Mouse (Mus musculus) heart, adult 8-10 months (tissue): ENCODE measurements around the gene Usp7. TPM values are rescaled to one million over a fixed set of nuclear protein-coding genes. Genes with fewer than 3 reads are reported as not detected.

ENCODE experiments used
- DNase-seq: peaks from one replicate; pipeline ENCODE4 v3.0.0; 2022; ENCODE audit warnings: low spot score
- total RNA-seq, 4 experiments: library from RNA; stranded (reverse); gene quantifications; 2 replicates each; pipeline ENCODE4 v1.2.4; 2022

Gene Usp7
- total RNA-seq, 4 experiments from 2014 or later, result 42.9 to 59.2 (median 48.1) TPM

DNA sequence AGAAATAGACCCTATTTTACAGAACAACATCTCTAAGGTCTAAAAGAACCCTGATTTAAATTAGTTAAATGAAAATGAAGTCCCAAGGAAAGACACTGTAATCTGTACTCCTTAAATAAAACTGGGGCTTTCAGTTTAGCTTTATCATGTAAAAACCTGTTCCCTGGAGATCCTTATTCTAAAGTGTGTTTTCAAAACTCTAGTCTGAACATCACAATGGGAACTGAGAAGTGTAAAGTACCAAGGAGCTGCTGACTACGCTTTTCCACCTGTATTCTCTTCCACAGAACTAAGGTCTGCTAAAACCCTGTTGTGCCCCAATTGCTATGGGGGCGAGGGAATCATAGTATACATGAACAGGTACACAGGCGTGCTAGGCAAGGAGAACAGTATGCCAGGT is 68.1 kb downstream of the Usp7 start:
- DNase-seq, result no peak

DNA sequence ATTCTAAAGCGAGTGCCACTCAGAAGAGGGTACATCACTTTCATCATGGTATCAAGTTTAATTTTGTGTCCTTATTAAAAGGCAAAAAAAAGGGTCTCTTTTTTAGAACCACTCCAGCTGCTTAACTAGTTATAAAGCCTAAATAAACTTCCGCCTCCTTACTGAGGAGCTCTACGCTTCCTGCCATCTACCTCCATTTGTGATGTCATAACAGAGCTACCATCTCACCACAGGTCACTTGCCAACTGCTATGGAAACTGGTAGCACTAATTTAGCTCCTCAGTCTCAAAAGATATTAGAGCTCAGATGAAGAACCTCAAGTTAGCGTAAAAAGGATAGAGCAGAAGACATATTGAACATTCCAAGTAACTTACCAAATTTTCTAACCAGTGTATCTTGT is 71.7 kb downstream of the Usp7 start:
- DNase-seq, result no peak

DNA sequence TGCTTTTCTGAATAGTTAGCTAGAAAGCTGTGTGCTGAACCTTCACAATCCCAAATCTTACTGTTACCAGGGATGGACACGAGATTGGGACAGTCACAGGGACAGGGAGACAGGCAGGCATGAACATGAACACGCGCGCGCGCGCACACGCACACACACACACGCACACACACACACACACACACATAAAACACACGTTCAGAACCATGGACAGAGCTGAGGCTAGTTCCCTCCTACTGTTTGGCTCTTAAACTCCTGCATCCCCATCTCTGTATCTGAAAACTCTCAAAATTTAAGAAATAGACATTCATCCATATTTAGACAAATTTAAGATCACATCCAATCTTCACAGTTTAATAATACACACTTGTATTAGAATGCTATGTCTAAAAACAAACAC is 74.4 kb downstream of the Usp7 start:
- no peak for DNase-seq

DNA sequence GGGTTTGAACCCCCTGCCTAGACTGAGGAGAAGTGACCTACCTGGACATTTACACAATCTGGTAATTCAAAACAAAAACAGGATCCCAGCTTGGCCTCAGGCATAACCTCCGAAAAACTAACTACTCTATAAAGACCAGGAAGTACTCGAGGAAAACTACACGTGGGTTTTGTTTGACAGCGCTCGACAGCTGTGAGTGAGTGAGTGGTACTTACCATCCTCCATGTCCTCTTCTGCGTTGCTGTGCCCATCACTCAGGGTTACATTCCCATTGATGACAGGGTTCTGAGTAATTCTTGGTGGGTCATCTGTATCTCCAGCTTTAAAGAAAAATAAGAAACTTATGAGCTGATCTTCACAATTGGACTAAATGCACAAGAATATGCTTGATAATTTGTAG is 75.8 kb downstream of the Usp7 start:
- DNase-seq, result no peak

DNA sequence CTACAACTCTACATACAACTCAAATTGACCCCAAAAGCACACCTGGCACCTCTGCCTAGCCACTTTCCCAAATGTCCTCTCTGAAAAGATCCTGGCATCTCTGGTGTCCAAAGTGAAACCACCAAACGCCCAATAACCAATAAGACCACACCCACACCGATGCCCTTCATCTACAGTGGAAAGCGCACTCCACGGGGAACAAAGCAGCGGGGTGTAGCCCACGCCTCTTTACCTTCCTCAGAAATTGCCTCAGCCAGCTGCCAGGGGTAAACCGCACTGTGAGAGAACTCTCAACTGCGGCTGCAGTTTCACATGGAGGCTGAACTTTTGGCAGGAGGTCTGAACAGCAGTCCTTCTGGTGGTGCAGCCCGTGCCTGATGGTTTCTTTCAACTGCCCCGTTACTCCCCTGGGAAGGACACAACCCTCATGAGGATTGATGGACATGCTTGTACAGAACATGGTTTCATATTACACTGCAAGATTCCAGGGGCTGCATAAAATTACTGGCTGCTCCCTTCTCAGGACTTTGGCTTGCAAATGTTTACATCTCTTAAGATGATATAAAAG is 76.5 kb downstream of the Usp7 start:
- peak; percentile 35 for DNase-seq

DNA sequence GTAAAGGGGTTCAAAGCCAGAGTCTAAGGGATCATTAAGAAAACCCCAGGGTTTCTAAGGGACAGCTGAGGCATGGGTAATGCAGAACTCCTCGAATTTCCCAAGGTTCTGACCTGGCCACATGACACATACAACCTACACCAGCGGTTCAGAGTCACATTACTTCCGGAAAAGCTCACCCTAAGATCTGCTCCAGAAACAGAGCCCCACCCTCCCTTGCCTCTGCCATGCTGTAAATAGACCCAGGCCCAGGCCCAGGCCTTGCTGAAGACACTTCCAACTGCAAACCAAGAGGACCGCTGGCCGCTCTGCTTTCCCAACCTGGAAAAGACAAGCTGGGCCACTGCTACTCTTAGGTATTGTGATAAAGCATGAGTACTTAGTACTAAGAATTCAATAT is 77.3 kb downstream of the Usp7 start:
- DNase-seq, result no peak

DNA sequence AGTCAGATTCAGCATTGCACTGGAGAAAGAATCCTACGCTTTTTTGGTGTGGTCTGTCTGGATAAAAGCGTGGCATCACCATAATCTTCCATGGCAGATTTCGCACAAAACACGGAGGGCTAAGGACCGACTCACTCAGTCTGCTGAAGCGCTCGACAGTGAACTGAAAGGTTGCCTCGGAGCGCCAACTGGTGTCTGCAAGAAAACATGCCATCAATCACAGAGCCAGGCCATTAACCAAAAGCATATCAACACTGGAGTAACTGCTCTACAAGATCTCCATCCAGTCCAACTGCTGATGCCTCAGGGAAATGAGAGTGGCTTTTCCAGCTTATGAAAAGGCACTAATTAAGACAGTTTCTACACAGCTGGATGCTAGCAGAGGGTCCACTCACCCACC is 80.1 kb downstream of the Usp7 start:
- no peak for DNase-seq

DNA sequence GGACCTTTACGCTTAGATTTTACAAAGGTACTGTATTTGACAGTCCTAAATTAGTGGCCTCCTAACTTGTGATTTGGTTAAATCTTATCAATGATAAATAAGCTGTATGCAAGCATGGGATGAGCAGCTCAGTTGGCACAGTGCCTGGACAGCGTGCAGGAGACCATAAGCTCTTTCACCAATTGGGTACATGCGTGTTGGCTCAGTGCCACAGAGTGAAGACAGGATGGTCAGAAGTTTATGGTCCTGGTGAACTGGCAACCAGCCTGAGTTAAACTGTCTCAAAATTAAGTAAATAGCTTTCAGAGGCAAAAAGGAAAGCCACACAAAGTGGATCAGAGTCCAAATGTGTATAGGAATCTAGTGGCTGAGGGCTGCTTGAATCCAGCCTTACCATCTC is 91.5 kb downstream of the Usp7 start:
- DNase-seq, result no peak

DNA sequence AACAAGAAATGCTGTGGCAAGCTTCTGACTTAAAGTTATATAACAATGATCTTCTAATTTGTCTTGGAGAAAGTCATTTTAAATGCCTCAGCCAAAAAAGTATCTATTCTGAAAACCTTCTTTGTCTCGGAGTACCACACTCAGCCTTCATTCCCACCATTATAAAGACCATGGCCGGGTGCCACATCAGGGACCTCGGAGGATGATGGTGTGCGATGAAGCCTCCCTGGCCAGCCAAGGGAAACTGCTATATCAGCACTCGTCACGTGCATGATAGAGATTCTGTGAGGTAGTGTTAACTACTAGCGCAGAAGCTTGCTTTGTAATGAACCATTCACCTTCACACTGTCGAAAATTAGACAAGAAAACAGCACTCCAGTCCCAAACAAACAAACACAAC is 92.6 kb downstream of the Usp7 start:
- no peak for DNase-seq

DNA sequence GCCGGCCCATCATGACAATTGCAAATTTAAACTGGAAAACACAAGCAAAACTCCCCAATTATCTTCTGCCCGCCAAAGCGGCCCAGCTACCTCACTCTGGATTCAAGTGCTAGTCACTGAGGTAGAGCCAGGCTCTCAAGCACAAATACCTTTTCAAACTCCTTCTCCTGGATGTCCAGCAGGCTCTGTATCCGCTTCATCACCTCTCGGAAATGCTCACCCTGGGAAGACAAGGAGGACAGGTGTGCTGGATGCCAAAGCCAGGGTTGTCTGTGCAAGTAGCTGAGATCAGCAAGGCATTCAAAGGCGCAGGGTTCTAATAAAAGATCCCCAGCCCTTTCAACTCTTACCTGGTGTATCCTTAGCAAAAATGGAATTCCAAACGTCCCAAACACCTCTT is 100.9 kb downstream of the Usp7 start:
- DNase-seq, result no peak

DNA sequence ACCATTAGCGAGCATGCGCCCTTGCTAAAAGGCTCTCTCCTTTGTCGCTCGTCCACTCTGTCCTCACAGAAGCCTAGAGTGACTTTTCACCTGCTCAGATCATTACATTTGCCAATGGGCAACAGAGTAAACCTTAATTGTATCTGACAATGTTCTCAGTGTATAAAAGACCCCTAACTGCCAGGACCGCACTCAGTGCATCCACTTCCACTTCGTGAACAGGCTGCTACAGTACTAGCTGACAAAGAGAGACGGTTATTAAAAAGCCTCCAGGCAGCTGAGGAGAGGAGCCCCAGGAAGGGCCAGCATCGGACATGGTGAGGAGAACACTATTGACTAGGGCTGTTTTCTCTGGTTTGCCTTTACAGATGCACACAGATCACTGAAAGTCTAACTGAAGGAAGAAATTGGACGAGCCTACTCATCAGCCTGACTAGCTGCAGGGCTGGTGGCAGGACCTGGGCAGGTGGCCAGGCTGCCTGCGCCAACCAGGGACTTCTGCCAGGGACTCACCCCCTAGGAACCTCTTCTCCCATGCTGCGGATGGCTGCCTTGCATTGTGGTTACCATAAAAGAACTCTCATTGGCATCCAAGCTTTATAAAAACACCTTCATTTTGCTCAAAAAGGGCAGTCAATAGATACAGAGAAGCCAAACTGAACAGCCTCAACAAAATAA is 102.0 kb downstream of the Usp7 start:
- DNase-seq, result peak; percentile 46

DNA sequence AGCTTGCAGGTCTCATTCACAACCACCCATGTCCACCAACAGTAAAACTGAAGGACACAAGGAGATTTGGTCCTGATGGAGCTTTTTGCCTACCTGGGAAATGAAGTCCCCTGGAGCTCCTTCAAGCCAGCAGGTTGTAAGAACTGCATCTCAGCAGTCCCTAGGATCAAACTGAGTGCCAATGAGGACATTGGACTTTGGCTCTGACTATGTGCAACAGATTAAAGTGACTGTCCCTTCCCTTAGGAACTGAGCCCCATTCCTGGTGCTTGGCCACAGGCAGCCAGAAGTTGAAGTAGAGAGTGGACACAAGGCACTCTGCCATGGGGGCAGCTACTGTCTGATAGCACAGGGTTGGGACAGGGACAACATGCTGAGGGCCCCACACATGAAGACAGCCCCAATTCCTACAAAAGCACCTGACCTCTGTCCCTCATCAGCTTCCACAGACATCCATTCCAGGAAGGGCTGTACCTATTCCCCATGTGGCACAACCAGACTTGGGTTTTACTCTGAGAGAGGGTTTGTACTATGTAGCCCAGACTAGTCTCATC is 104.5 kb downstream of the Usp7 start:
- no peak for DNase-seq

DNA sequence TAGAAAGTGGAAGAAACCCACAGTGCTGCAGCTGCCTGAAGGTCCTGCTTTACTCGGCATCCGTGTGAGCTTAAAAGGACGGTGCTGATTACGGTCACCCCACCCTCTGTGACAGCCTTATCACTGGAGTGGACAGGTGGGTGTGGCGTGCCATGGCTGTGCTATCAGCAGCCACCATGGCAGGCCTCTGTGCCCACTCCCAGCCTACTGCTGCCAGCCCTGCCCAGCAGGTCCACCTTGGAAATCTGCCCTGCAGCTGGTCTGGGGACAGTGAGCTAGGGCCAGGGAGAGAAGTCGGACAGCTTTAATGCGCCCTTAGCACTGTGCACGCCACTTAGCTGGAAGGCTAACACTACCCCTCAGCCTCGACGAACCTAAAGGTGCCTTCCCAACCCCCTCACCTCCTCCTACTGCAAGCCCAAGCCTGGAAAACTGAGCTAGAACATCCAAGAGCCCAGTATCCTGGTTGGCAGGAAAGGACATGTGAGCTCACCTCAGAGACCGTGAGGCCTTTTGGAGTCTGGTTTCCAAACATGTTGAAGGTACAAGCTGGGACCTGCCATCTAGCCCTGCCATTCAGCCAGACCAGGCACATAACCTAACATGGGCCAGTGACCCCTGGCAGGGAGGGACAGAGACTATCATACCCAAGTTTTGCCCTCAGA is 105.1 kb downstream of the Usp7 start:
- no peak for DNase-seq

DNA sequence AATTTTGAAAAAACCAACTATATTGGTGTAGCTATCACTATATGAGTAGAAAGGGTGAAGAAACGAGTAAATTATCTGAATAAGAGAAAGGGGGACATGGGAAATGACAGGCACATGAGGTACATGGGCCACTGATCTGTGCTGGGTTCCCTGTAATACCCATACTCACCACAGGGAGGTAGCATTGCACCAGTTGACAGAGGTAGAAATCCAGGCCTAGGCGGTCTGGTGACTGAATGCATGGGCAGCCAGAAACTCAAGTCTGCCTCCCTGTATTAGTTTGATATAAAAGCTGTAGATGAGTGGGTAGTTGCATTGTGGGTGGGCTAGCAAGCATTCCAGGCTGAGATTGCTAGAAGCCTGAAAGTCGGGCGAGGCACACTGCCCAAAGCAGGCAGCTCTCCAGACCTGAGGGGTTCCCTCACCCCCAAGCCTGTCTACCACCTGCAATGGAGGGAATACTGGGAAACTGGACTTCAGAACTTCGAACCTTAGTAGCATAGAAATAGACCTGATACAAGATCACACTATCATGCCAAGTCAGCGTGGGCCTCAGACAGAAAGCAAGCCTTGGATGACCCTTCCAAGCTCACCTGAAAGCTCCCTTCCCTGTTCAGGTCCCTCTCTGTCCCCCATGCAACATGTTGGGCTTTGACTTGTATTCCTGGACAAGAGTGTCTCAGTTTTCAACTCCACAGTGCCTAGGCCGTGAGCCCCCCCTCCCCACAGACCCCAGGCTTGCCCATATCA is 105.8 kb downstream of the Usp7 start:
- DNase-seq, result peak; percentile 80

DNA sequence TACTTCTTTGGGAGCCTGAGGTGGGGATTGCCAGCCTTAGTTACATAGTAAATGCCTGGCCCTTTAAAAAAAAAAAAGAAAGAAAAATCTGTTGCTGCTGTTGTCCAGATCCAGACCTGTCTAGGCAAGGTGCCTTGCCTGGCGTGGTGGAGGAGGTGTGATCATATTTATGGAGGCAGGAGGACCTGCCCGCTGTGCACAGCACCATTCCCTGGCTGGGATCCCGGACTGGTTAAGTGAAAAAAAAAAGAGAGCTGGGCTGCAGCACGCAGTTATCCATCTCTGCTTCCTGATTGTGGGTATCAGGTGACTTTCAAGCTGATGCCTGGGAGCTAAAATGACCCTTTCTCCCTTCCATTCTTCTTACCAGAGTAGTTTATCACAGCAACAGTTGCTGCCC is 107.0 kb downstream of the Usp7 start:
- DNase-seq, result no peak

DNA sequence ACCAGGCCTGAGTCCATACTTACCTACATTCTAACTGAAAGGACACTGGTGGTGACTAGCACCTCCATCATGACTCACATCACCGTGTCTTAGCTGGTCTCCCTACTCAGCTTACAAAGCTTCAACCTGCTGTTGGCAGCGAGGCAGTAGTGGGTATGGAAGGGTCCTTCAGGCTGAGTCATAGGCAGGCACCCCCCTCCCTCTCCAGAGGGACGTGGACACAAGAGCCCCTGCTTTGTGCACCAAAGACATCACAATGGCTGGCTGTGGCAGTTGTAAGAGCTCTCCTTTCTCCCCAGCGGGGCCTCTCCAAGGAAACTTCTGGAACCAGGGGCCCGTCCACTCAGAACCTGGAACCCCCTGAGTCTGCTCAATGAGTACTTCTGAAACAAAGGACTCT is 111.6 kb downstream of the Usp7 start, which contains the start of gene Gm5767:
Gm5767 (plus strand) TSS at position 301 of the 400 bp plus-strand sequence.
- DNase-seq, result no peak

DNA sequence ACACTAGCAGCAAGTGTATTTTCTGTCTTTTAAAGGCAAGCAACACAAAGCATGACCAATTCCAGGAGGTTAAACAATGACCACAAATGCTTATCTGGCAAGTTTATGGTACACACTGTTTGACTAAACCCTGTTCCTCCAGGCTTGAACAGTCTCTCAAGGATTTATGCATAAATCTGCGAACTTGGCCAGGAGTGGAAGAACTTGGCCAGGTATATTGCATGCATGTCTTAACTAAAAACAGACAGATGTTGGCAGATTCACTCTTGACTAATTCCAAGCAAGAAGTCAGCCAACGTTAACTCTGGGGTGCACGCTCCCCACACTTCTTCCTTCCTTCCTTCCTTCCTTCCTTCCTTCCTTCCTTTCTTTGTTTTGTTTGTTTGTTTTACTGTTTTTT is 112.3 kb downstream of the Usp7 start:
- DNase-seq, result no peak

DNA sequence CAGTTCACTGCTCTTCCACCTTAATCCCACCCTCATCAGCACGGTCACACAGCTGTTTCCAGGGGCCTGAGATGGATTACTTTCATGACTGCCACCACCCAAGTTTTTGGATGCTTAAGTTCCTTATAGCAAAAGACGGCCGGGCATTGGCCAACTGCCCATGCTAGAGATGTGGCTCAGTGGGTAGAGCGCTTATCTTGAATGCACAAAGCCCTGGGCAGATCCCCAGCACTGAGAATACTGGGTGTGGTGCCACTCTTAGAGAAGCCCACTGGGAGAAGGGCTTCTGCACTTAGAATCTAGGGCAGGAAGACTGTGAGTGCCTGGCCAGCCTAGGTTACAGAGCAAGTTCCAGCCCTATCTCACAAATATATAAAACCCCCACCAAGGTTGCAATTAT is 113.4 kb downstream of the Usp7 start:
- DNase-seq, result no peak

DNA sequence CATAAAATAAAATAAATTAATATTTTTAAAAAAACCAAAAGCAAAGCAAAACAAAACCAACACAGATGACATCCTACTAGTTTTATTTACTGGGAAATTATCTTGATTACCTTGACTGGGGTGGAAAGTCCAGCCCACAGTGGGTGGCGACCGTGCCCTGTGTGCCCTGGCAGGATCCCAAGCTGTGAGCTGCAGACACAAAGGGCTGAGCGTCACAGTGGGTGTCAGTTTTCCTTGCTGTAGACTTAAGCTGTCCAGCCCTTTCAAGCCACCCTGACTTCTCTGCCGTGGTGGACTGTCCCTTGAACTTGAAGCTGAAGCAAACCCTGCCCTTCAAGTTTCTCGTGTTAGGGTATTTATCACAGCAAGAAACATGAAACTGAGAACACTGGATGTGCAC is 114.1 kb downstream of the Usp7 start:
- DNase-seq, result no peak

DNA sequence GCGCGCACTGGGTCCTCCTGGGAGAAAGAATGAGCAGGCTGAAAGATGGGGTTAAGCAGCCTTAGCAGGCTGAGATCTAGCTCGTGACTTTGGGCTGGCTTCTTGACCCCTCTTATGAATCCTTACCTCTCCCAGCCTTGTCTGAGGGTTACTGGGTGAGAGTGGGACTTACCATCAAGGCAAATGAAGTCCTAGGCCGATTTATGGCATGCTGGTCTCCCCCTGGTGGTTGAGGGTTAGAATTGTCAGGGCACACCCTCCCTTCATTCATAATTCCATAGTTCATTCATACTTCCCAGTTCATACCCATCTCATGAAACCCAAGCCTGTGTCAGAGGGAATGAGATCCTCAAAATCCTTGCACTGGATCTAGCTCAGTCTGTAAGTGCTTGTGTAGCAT is 115.3 kb downstream of the Usp7 start:
- no peak for DNase-seq

DNA sequence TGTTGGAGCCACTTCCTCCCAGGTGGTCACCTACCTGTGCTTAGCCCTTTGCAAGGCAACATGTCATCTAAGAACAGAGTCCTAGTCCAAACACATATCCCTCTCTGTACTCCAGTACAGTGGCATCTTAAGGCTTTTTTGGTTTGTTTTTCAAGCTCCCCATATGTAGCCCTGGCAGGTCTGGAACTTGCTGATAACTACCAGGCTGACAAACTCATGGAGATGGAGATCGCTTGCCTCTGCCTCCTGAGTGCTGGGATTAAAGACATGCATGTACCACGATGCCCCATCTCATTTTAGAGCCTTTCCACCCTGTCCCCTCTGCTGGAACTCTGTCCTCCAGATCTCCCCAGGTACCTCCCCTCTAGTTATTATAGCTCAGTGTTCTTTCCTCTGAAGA is 115.9 kb downstream of the Usp7 start:
- DNase-seq, result no peak

DNA sequence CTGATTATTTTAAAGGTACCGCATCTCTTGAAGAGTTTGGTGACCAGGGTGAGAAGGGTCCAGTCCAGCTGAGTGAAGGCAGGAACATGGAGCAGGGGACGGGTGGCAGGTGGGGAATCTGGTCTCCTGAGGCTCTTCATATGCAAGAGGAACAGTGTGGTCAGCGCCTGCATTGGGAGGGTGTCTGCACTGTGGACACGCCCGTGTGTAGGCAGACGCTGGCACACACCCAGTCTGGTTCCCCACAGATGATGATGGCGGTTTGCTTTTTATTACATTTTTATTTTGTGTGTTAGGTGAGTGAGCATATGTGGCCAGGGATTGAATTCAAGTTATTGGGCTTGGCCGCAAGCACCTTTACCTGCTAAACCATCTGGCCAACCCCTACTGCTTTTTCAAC is 116.5 kb downstream of the Usp7 start:
- no peak for DNase-seq
